Mouse (Mus musculus) brain, embryonic 14.5 days (tissue): Measurements from ENCODE around the gene Dmrt1.

Experiments used
- CTCF ChIP-seq: fragments of 200-500 bp; IDR thresholded peaks from 2 replicates; pipeline ENCODE4 v1.5.1; 2012; ENCODE audit warnings: inconsistent platforms, mild to moderate bottlenecking, moderate library complexity, borderline replicate concordance; ENCODE audit not compliant: insufficient read depth, insufficient read length; ENCODE audit errors: extremely low read depth
- POLR2A ChIP-seq: fragments of 200-500 bp; IDR thresholded peaks from 2 replicates; pipeline ENCODE4 v1.6.1; 2012; ENCODE audit warnings: mild to moderate bottlenecking, inconsistent platforms, borderline replicate concordance; ENCODE audit not compliant: poor library complexity, insufficient read depth, insufficient read length, severe bottlenecking; ENCODE audit errors: extremely low read depth

- TF ChIP-seq CTCF, result no peak
- TF ChIP-seq POLR2A, result no peak
Measured at GRCm38 (mm10) chr19:25487350-25487749, 18.1 kb upstream of the Dmrt1 start.
